Mouse (Mus musculus) cerebellum, adult 8-10 months (tissue): ENCODE measurements around the gene Pmepa1.

Experiments used
- DNase-seq: peaks from one replicate; pipeline ENCODE4 v3.0.0; 2022

The Pmepa1 gene

GRCm38 (mm10) chr2:173276409-173276808 lies at the start of gene Pmepa1:
Pmepa1 (minus strand) TSS chr2:173276533.
- peak; percentile 59 for DNase-seq

GRCm38 (mm10) chr2:173321754-173322153 lies 45.4 kb upstream of the Pmepa1 start:
- DNase-seq: no peak

- no peak for DNase-seq
These were observed 44.9 kb upstream of the Pmepa1 start for GRCm38 (mm10) chr2:173321194-173321593.

GRCm38 (mm10) chr2:173314291-173314690 lies 38.0 kb upstream of the Pmepa1 start:
- DNase-seq: no peak

- DNase-seq: no peak
These were observed 32.2 kb upstream of the Pmepa1 start for GRCm38 (mm10) chr2:173308486-173308885.

- DNase-seq: no peak
These were observed 31.7 kb upstream of the Pmepa1 start for GRCm38 (mm10) chr2:173307984-173308383.

- DNase-seq: no peak
These were observed 31.2 kb upstream of the Pmepa1 start for GRCm38 (mm10) chr2:173307561-173307960.

- peak; percentile 23 for DNase-seq
These were observed 30.6 kb upstream of the Pmepa1 start for GRCm38 (mm10) chr2:173306734-173307525.

- no peak for DNase-seq
These were observed 28.7 kb upstream of the Pmepa1 start for GRCm38 (mm10) chr2:173305011-173305410.

- no peak for DNase-seq
These were observed 24.6 kb upstream of the Pmepa1 start for GRCm38 (mm10) chr2:173300663-173301630.

- DNase-seq: no peak
These were observed 20.1 kb upstream of the Pmepa1 start for GRCm38 (mm10) chr2:173296408-173296807.

- DNase-seq: no peak
These were observed 16.7 kb upstream of the Pmepa1 start for GRCm38 (mm10) chr2:173293042-173293441.

- DNase-seq: no peak
These were observed 16.2 kb upstream of the Pmepa1 start for GRCm38 (mm10) chr2:173292551-173292950.

- no peak for DNase-seq
These were observed 14.6 kb upstream of the Pmepa1 start for GRCm38 (mm10) chr2:173290981-173291380.

- DNase-seq: no peak
These were observed 13.6 kb upstream of the Pmepa1 start for GRCm38 (mm10) chr2:173289928-173290327.

GRCm38 (mm10) chr2:173285816-173286538 lies 9.6 kb upstream of the Pmepa1 start:
- DNase-seq: no peak

- DNase-seq: no peak
These were observed 8.4 kb upstream of the Pmepa1 start for GRCm38 (mm10) chr2:173284771-173285170.

GRCm38 (mm10) chr2:173282191-173282590 lies 5.9 kb upstream of the Pmepa1 start:
- DNase-seq: no peak

- no peak for DNase-seq
These were observed 4.9 kb upstream of the Pmepa1 start for GRCm38 (mm10) chr2:173281021-173281937.

- no peak for DNase-seq
These were observed 2.7 kb upstream of the Pmepa1 start for GRCm38 (mm10) chr2:173278846-173279580.

- DNase-seq: peak; percentile 13
These were observed 526 bp upstream of the Pmepa1 start for GRCm38 (mm10) chr2:173276859-173277258.
